Mouse (Mus musculus) olfactory bulb, adult 2 months (tissue): ENCODE measurements around the gene Bap1.

ENCODE experiments used
- CTCF ChIP-seq: fragments of 200-500 bp; IDR thresholded peaks from 2 replicates; pipeline ENCODE4 v1.5.1; 2012; ENCODE audit warnings: low read depth, mild to moderate bottlenecking, low read length, moderate library complexity; ENCODE audit not compliant: insufficient read depth
- POLR2A ChIP-seq: fragments of 200-500 bp; IDR thresholded peaks from 2 replicates; pipeline ENCODE4 v1.6.1; 2012; ENCODE audit warnings: mild to moderate bottlenecking, low read depth, low read length, moderate library complexity; ENCODE audit not compliant: insufficient read depth

DNA sequence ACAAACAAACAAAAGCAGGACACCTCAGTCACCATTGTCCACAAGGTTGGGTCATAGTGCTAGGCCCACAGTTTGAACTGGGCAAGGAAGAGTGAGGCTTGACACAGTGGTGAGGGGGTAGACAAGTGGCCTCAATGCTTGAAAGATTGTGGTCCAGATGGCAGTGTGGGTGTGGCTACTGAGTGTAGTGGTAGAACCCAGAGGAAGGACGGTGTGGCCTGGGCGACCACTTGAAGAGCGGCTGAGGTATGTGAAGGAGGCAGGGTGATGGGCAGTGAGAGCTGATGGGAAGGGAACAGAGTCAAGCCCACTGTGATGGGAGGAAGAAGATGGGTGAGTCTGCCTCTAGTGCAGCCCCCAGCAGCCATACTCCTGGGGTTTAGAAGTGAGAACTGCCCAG lies 36.6 kb upstream of the Bap1 start:
- TF ChIP-seq CTCF (no peak), POLR2A (no peak)
